ENCODE assay signal across 26 mouse cellular contexts in genomic region chr14:119989651-119990050, GRCm38 (mm10). TPM values are rescaled to one million over a fixed set of nuclear protein-coding genes. Genes with fewer than 3 reads are reported as not detected.
DNase-seq lines count a peak whose midpoint lies in the region; ATAC-seq and TF ChIP-seq lines count a peak whose summit lies in the region.
"Had no signal": no experiment of that assay in that cellular context is flagged by ENCODE, and none has a peak within 500 bp of the region (broad histone marks: within the 10 kb centered on the region; RNA-seq: fewer than 3 reads in every experiment).

No protein-coding gene starts in this region.

- ATAC-seq in lung, embryonic 14.5 days (ENCODE audit: insufficient read depth): 0 out of 2 replicates have a peak, but pooled peaks have one; percentile 3
- ATAC-seq in forebrain, embryonic 13.5 days: no peak
- ATAC-seq: CD4-positive, CD25-positive, alpha-beta regulatory T cell, adult 4 months; forebrain, embryonic 16.5 days had no signal

- no peak for TF ChIP-seq CTCF in lung, embryonic 14.5 days (IDR thresholded peaks at IDR 0.05; ENCODE audit: low read depth)

- no peak overlapping the region for H3K9ac ChIP-seq in lung, embryonic 14.5 days
- H3K9ac ChIP-seq in forebrain, embryonic 13.5 days: no peak overlapping the region
- H3K9ac ChIP-seq: embryonic facial prominence, embryonic 12.5 days; heart, embryonic 15.5 days had no signal

- intact Hi-C loops in heart, postnatal 10 days (cut with DNase I): no loop called here

- peak; percentile 50 for DNase-seq in heart, adult 11 months
- DNase-seq in heart, postnatal 10 days: no peak
- no peak for DNase-seq in lung, embryonic 14.5 days
- no peak for DNase-seq in lung, postnatal 14 days
- DNase-seq in urinary bladder, postnatal 14 days (ENCODE audit: low spot score): peak; percentile 7
- no peak for DNase-seq in urinary bladder, adult 2 months (ENCODE audit: low spot score)
- no peak for DNase-seq in natural killer cell, adult 2 months (ENCODE audit: low spot score in 2 of 2)
- DNase-seq: adrenal gland, adult 8-10 months; adrenal gland, postnatal 36 days; B cell, adult 2 months; cerebellum, adult 11 months; cerebellum, adult 9-10 months; cerebellum, postnatal 25 days; gastrocnemius, postnatal 10 days; heart, adult 2 months had no signal

- peak overlapping the region; percentile 94 for H3K27ac ChIP-seq in lung, embryonic 14.5 days (ENCODE audit: low read depth)
- H3K27ac ChIP-seq in forebrain, embryonic 13.5 days: no peak overlapping the region
- H3K27ac ChIP-seq: embryonic facial prominence, embryonic 12.5 days; heart, adult 2 months; heart, embryonic 15.5 days; hindbrain, embryonic 10.5 days had no signal

- 13% methylated on average over 10 of the region's 10 CpGs for WGBS in lung, embryonic 14.5 days
- 91% methylated on average over 10 of the region's 10 CpGs for WGBS in forebrain, embryonic 13.5 days

- peaks cover 3% of the 10 kb centered on the region; the same call in 1 of the 2 replicates for H3K4me1 ChIP-seq in lung, embryonic 14.5 days (ENCODE audit: insufficient read depth)
- no peaks in the 10 kb centered on the region for H3K4me1 ChIP-seq in forebrain, embryonic 13.5 days
- H3K4me1 ChIP-seq: embryonic facial prominence, embryonic 12.5 days; hindbrain, embryonic 10.5 days had no signal

- no peaks in the 10 kb centered on the region for H3K36me3 ChIP-seq in lung, embryonic 14.5 days (ENCODE audit: insufficient read depth)
- H3K36me3 ChIP-seq in forebrain, embryonic 13.5 days (ENCODE audit: poor library complexity, severe bottlenecking): no peaks in the 10 kb centered on the region
- H3K36me3 ChIP-seq: embryonic facial prominence, embryonic 12.5 days; G1E; heart, embryonic 15.5 days; hindbrain, embryonic 10.5 days had no signal

- no peaks in the 10 kb centered on the region for H3K27me3 ChIP-seq in lung, embryonic 14.5 days (ENCODE audit: insufficient read depth, low read length)
- H3K27me3 ChIP-seq in forebrain, embryonic 13.5 days: no peaks in the 10 kb centered on the region
- H3K27me3 ChIP-seq: embryonic facial prominence, embryonic 12.5 days; heart, embryonic 15.5 days had no signal

- H3K4me3 ChIP-seq in lung, embryonic 14.5 days (ENCODE audit: low read depth, low read length): no peak overlapping the region
- no peak overlapping the region for H3K4me3 ChIP-seq in forebrain, embryonic 13.5 days
- H3K4me3 ChIP-seq: embryonic facial prominence, embryonic 12.5 days; heart, adult 2 months; heart, embryonic 15.5 days; hindbrain, embryonic 10.5 days had no signal

- no peak overlapping the region for H3K4me2 ChIP-seq in lung, embryonic 14.5 days
- no peak overlapping the region for H3K4me2 ChIP-seq in forebrain, embryonic 13.5 days
- H3K4me2 ChIP-seq: embryonic facial prominence, embryonic 12.5 days; heart, embryonic 11.5 days; heart, embryonic 15.5 days had no signal

- H3K9me3 ChIP-seq in lung, embryonic 14.5 days (ENCODE audit: low read depth, low read length): no peaks in the 10 kb centered on the region
- H3K9me3 ChIP-seq in forebrain, embryonic 13.5 days (replicated peaks): no peaks in the 10 kb centered on the region
- H3K9me3 ChIP-seq: embryonic facial prominence, embryonic 12.5 days; heart, embryonic 15.5 days; hindbrain, embryonic 10.5 days had no signal

RNA-seq across cellular contexts. Expression of gene Oxgr1, which starts 52.6 kb away (rescaled TPM):
- not detected for total RNA-seq in heart, postnatal 10 days (2021)
- polyA plus RNA-seq in lung, embryonic 14.5 days (2014; fragmentation: Nextera tagmentation; extraction: Ambion mirVana): 0.07 and 0.12 TPM in 2 replicates
- polyA plus RNA-seq in urinary bladder, adult 2 months (2012; rRNA removed): 0.28 and 0.40 TPM in 2 replicates
- not detected in 2 replicates for polyA plus RNA-seq in forebrain, embryonic 13.5 days (2015; fragmentation: Nextera tagmentation; extraction: Ambion mirVana)
- total RNA-seq: adrenal gland, adult 8-10 months; adrenal gland, postnatal 36 days; gastrocnemius, postnatal 10 days; gastrocnemius, postnatal 4 days; heart, adult 2 months; heart, postnatal 25 days had no signal
- polyA plus RNA-seq: CD4-positive, CD25-positive, alpha-beta regulatory T cell, adult 4 months; embryonic facial prominence, embryonic 12.5 days; forebrain, embryonic 11.5 days; G1E; heart, adult 2 months; heart, embryonic 11.5 days; heart, embryonic 15.5 days; hindbrain, embryonic 10.5 days had no signal

Comparison
In these comparisons a context has a peak if more than half of its experiments do, and no peak if none do; other contexts are left out.
1. DNase-seq: peak in heart, adult 11 months (single experiment) and urinary bladder, postnatal 14 days (single experiment); none in heart, postnatal 10 days (0 of 2), lung, embryonic 14.5 days (single experiment), lung, postnatal 14 days (single experiment), urinary bladder, adult 2 months (single experiment) and natural killer cell, adult 2 months (0 of 2).